Mouse (Mus musculus) embryo, embryonic 9.5 days (tissue): ENCODE results near the gene Helq.

Source experiments
- DNase-seq: peaks from one replicate; pipeline ENCODE4 v3.0.0-alpha.2; 2017; ENCODE audit errors: extremely low spot score

Gene Helq

GRCm38 (mm10) chr5:100798165-100798860 is at the start of gene Helq, which contains the start of gene Mrps18c:
Gene Helq (minus strand): TSS chr5:100798598.
Gene Mrps18c (plus strand): TSS chr5:100798627.
- DNase-seq: peak; percentile 96

GRCm38 (mm10) chr5:100847143-100847542 is 48.7 kb upstream of the Helq start:
- DNase-seq: no peak

- DNase-seq: no peak
Measured at GRCm38 (mm10) chr5:100846599-100846920, 48.2 kb upstream of the Helq start.

- DNase-seq: peak; percentile 69
Measured at GRCm38 (mm10) chr5:100845848-100846598, 47.6 kb upstream of the Helq start.

GRCm38 (mm10) chr5:100845485-100845847 is 47.1 kb upstream of the Helq start, which contains the start of gene Gpat3:
Gene Gpat3 (plus strand): TSS chr5:100845713.
- DNase-seq: peak; percentile 58

- no peak for DNase-seq
Measured at GRCm38 (mm10) chr5:100844485-100844884, 46.1 kb upstream of the Helq start.

GRCm38 (mm10) chr5:100837907-100838306 is 39.5 kb upstream of the Helq start:
- no peak for DNase-seq

GRCm38 (mm10) chr5:100835862-100836538 is 37.6 kb upstream of the Helq start:
- DNase-seq: no peak

- no peak for DNase-seq
Measured at GRCm38 (mm10) chr5:100833841-100834240, 35.4 kb upstream of the Helq start.

GRCm38 (mm10) chr5:100832680-100833079 is 34.3 kb upstream of the Helq start:
- DNase-seq: no peak

- DNase-seq: no peak
Measured at GRCm38 (mm10) chr5:100828701-100829100, 30.3 kb upstream of the Helq start.

GRCm38 (mm10) chr5:100826531-100826930 is 28.1 kb upstream of the Helq start:
- no peak for DNase-seq

- no peak for DNase-seq
Measured at GRCm38 (mm10) chr5:100825975-100826374, 27.6 kb upstream of the Helq start.

GRCm38 (mm10) chr5:100822826-100823225 is 24.4 kb upstream of the Helq start:
- DNase-seq: no peak

GRCm38 (mm10) chr5:100821375-100821774 is 23.0 kb upstream of the Helq start:
- DNase-seq: no peak

- DNase-seq: peak; percentile 89
Measured at GRCm38 (mm10) chr5:100820483-100821184, 22.2 kb upstream of the Helq start, which contains the start of gene Abraxas1. Gene Abraxas1 (minus strand): TSS chr5:100820965.

- peak; percentile 24 for DNase-seq
Measured at GRCm38 (mm10) chr5:100819568-100820480, 21.4 kb upstream of the Helq start.

GRCm38 (mm10) chr5:100818341-100818740 is 19.9 kb upstream of the Helq start:
- DNase-seq: no peak

- DNase-seq: no peak
Measured at GRCm38 (mm10) chr5:100794084-100794483, 4.3 kb downstream of the Helq start.

- DNase-seq: no peak
Measured at GRCm38 (mm10) chr5:100792261-100792660, 6.1 kb downstream of the Helq start.

- DNase-seq: no peak
Measured at GRCm38 (mm10) chr5:100787527-100787926, 10.9 kb downstream of the Helq start.
